Mouse (Mus musculus): Measurements from ENCODE around the gene Tk1.
A peak's percentile ranks its signal among the peaks of the same experiment; 100 is the strongest.
"Not testable (repeated sequence)": the region's sequence is repeated elsewhere in the genome, so short reads cannot be mapped to it uniquely, and the experiment has no call there.

Gene Tk1

GRCm38 (mm10) chr11:117792281-117792888, 33.5 kb downstream of the Tk1 start:
- no peak for DNase-seq (ENCODE audit: low spot score in 2 of 2)

- no peak for DNase-seq (ENCODE audit: low spot score in 2 of 2)
These were observed 34.5 kb downstream of the Tk1 start for GRCm38 (mm10) chr11:117791441-117791761.

- no peak for DNase-seq (ENCODE audit: low spot score in 2 of 2)
These were observed 35.0 kb downstream of the Tk1 start for GRCm38 (mm10) chr11:117790703-117791440.

- peak in 1 of 2 experiments; percentile 53 for DNase-seq (ENCODE audit: low spot score in 2 of 2)
These were observed 35.6 kb downstream of the Tk1 start for GRCm38 (mm10) chr11:117790286-117790685.

- DNase-seq (ENCODE audit: low spot score in 2 of 2) = not testable (repeated sequence)
These were observed 37.4 kb downstream of the Tk1 start for GRCm38 (mm10) chr11:117788481-117788880.

GRCm38 (mm10) chr11:117786294-117786693, 39.6 kb downstream of the Tk1 start:
- no peak for DNase-seq (ENCODE audit: low spot score in 2 of 2)

- no peak for DNase-seq (ENCODE audit: low spot score in 2 of 2)
These were observed 42.1 kb downstream of the Tk1 start for GRCm38 (mm10) chr11:117783683-117784309.

- peak in 1 of 2 experiments; percentile 69 for DNase-seq (ENCODE audit: low spot score in 2 of 2)
These were observed 42.8 kb downstream of the Tk1 start for GRCm38 (mm10) chr11:117783089-117783488.

- DNase-seq (ENCODE audit: low spot score in 2 of 2) = no peak
These were observed 43.2 kb downstream of the Tk1 start for GRCm38 (mm10) chr11:117782705-117783034.

- no peak for DNase-seq (ENCODE audit: low spot score in 2 of 2)
These were observed 43.7 kb downstream of the Tk1 start, which contains the start of the genes Tmc8 and Tmc6 for GRCm38 (mm10) chr11:117781993-117782704. Gene Tmc8, plus strand, starts transcription at chr11:117782076. Gene Tmc6, minus strand, starts transcription at chr11:117782198.

GRCm38 (mm10) chr11:117781199-117781821, 44.6 kb downstream of the Tk1 start:
- DNase-seq (ENCODE audit: low spot score in 2 of 2) = no peak

- no peak for DNase-seq (ENCODE audit: low spot score in 2 of 2)
These were observed 45.2 kb downstream of the Tk1 start for GRCm38 (mm10) chr11:117780582-117781111.

GRCm38 (mm10) chr11:117780199-117780515, 45.7 kb downstream of the Tk1 start:
- DNase-seq (ENCODE audit: low spot score in 2 of 2) = no peak

GRCm38 (mm10) chr11:117779434-117780198, 46.3 kb downstream of the Tk1 start:
- DNase-seq (ENCODE audit: low spot score in 2 of 2) = no peak

- no peak for DNase-seq (ENCODE audit: low spot score in 2 of 2)
These were observed 47.0 kb downstream of the Tk1 start for GRCm38 (mm10) chr11:117778851-117779433.

- DNase-seq (ENCODE audit: low spot score in 2 of 2) = no peak
These were observed 47.9 kb downstream of the Tk1 start for GRCm38 (mm10) chr11:117778031-117778430.

- DNase-seq (ENCODE audit: low spot score in 2 of 2) = no peak
These were observed 48.8 kb downstream of the Tk1 start for GRCm38 (mm10) chr11:117777111-117777510.

GRCm38 (mm10) chr11:117776085-117776792, 49.7 kb downstream of the Tk1 start:
- DNase-seq (ENCODE audit: low spot score in 2 of 2) = no peak

GRCm38 (mm10) chr11:117775540-117775939, 50.4 kb downstream of the Tk1 start:
- DNase-seq (ENCODE audit: low spot score in 2 of 2) = no peak

- DNase-seq (ENCODE audit: low spot score in 2 of 2) = no peak
These were observed 51.0 kb downstream of the Tk1 start for GRCm38 (mm10) chr11:117774925-117775324.
